Mouse (Mus musculus) embryo, embryonic 9.5 days (tissue): Measurements from ENCODE around the gene 1700006A11Rik.
"Not testable (repeated sequence)": the region's sequence is repeated elsewhere in the genome, so short reads cannot be mapped to it uniquely, and the experiment has no call there.

Experiments
- DNase-seq: peaks from one replicate; pipeline ENCODE4 v3.0.0-alpha.2; 2017; ENCODE audit errors: extremely low spot score

The 1700006A11Rik gene

GRCm38 (mm10) chr3:124425940-124426339 lies at the start of gene 1700006A11Rik:
1700006A11Rik (minus strand) TSS chr3:124426040.
- no peak for DNase-seq

- DNase-seq = not testable (repeated sequence)
Observed at GRCm38 (mm10) chr3:124474291-124474690, 48.5 kb upstream of the 1700006A11Rik start.

- no peak for DNase-seq
Observed at GRCm38 (mm10) chr3:124466102-124466730, 40.4 kb upstream of the 1700006A11Rik start.

- no peak for DNase-seq
Observed at GRCm38 (mm10) chr3:124392201-124392600, 33.6 kb downstream of the 1700006A11Rik start.

GRCm38 (mm10) chr3:124390101-124390500 lies 35.7 kb downstream of the 1700006A11Rik start:
- DNase-seq = no peak

GRCm38 (mm10) chr3:124389650-124390049 lies 36.2 kb downstream of the 1700006A11Rik start:
- no peak for DNase-seq

GRCm38 (mm10) chr3:124385377-124385776 lies 40.5 kb downstream of the 1700006A11Rik start:
- not testable (repeated sequence) for DNase-seq

GRCm38 (mm10) chr3:124372031-124372430 lies 53.8 kb downstream of the 1700006A11Rik start:
- no peak for DNase-seq

- DNase-seq = no peak
Observed at GRCm38 (mm10) chr3:124357533-124357932, 68.3 kb downstream of the 1700006A11Rik start.
